Mouse (Mus musculus) limb, embryonic 12.5 days (tissue): ENCODE data around the gene Sox5. TPM values are rescaled to one million over a fixed set of nuclear protein-coding genes. Genes with fewer than 3 reads are reported as not detected.
A peak's percentile ranks its signal among the peaks of the same experiment; 100 is the strongest.

Experiments used
- ATAC-seq: fragments of 200-750 bp; cut with Nextera tagmentation; 2 replicates; pipeline ENCODE4 v1.8.0; 2017; ENCODE audit warnings: low read depth, moderate TSS enrichment; ENCODE audit not compliant: insufficient number of reproducible peaks, insufficient read depth, low FRiP score, low TSS enrichment
- H3K27ac ChIP-seq: fragments of 300-500 bp; sonication (generic); 2 replicates; pipeline ENCODE4 v1.5.1; 2016; ENCODE audit warnings: mild to moderate bottlenecking, moderate library complexity
- H3K27me3 ChIP-seq: fragments of 300-500 bp; sonication (generic); 2 replicates; pipeline ENCODE4 v1.6.1; 2016; ENCODE audit warnings: mild to moderate bottlenecking, moderate library complexity
- H3K36me3 ChIP-seq: fragments of 300-500 bp; sonication (generic); 2 replicates; pipeline ENCODE4 v1.6.1; 2016; ENCODE audit warnings: mild to moderate bottlenecking, moderate library complexity
- H3K4me1 ChIP-seq: fragments of 300-500 bp; sonication (generic); replicated peaks from 2 replicates; pipeline ENCODE4 v1.6.1; 2016
- H3K4me2 ChIP-seq: fragments of 300-500 bp; sonication (generic); 2 replicates; pipeline ENCODE4 v1.6.1; 2016; ENCODE audit warnings: mild to moderate bottlenecking, moderate library complexity
- H3K4me3 ChIP-seq: fragments of 300-500 bp; sonication (generic); replicated peaks from 2 replicates; pipeline ENCODE4 v1.5.1; 2016; ENCODE audit warnings: mild to moderate bottlenecking
- H3K9ac ChIP-seq: fragments of 300-500 bp; sonication (generic); replicated peaks from 2 replicates; pipeline ENCODE4 v1.6.1; 2016; ENCODE audit warnings: mild to moderate bottlenecking, moderate library complexity
- H3K9me3 ChIP-seq: fragments of 300-500 bp; sonication (generic); 2 replicates; pipeline ENCODE4 v1.6.1; 2016; ENCODE audit warnings: mild to moderate bottlenecking, moderate library complexity
- WGBS: fragments of 180-500 bp; shearing (Covaris S2); methylation state at CpG from one replicate; pipeline ENCODE4 v1.1.7; 2016; 5-methylcytosine and 5-hydroxymethylcytosine counted together
- polyA plus RNA-seq: library from polyadenylated mRNA; unstranded; fragments of >200 nt; fragmentation: Nextera tagmentation; extraction: Ambion mirVana; gene quantifications from 2 replicates; pipeline ENCODE4 v1.2.1, GENCODE M21; 2016

Sox5 gene
- polyA plus RNA-seq, 1 experiment from 2014 or later = 96.1 TPM

GRCm38 (mm10) chr6:144271326-144271725, 510.5 kb downstream of the Sox5 start:
- H3K36me3 ChIP-seq = no peaks in the 10 kb centered on the region
- no peak for ATAC-seq
- WGBS = 90% methylated on average over 2 of the region's 2 CpGs

DNA sequence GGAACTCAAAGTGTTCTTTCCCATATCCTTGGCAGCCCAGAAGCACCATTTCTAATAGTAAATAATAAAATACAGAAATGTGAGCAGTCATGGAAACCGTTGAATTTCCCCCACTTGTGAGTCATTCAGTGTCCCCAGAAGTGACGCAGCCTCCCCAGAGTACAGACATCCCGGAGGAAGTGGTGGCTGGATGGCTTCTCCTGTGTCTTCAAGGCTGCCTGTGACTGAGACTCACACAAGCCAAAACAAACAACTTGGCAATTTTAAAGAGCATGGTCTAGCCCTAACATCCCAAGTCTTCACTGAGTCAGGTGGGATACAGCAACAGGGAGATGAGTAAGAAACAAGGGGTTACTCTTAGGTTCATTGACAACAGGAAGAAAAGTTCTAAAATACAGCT, 511.5 kb downstream of the Sox5 start:
- no peak overlapping the region for H3K4me3 ChIP-seq
- no peak overlapping the region for H3K9ac ChIP-seq
- H3K4me2 ChIP-seq = no peak overlapping the region
- no peaks in the 10 kb centered on the region for H3K36me3 ChIP-seq
- H3K4me1 ChIP-seq = peaks cover 18% of the 10 kb centered on the region
- no peak overlapping the region for H3K27ac ChIP-seq
- H3K27me3 ChIP-seq = no peaks in the 10 kb centered on the region
- ATAC-seq = no peak
- H3K9me3 ChIP-seq = no peaks in the 10 kb centered on the region
- WGBS = 83% methylated on average over 3 of the region's 3 CpGs

More at GRCm38 (mm10) chr6:144271326-144271725, 510.5 kb downstream of the Sox5 start:
- Histone ChIP-seq H3K27ac (no peak overlapping the region), H3K9ac (no peak overlapping the region), H3K4me2 (no peak overlapping the region), H3K27me3 (no peaks in the 10 kb centered on the region), H3K9me3 (no peaks in the 10 kb centered on the region), H3K4me3 (no peak overlapping the region), H3K4me1 (peaks cover 13% of the 10 kb centered on the region)

- peaks cover 25% of the 10 kb centered on the region for H3K4me1 ChIP-seq
- 51% methylated on average over 4 of the region's 4 CpGs for WGBS
- no peak overlapping the region for H3K27ac ChIP-seq
- ATAC-seq = no peak
- H3K9ac ChIP-seq = no peak overlapping the region
- H3K4me3 ChIP-seq = no peak overlapping the region
- no peaks in the 10 kb centered on the region for H3K27me3 ChIP-seq
- H3K36me3 ChIP-seq = no peaks in the 10 kb centered on the region
- no peak overlapping the region for H3K4me2 ChIP-seq
- H3K9me3 ChIP-seq = no peaks in the 10 kb centered on the region
Measured at GRCm38 (mm10) chr6:144269666-144270065, 512.1 kb downstream of the Sox5 start.

- Histone ChIP-seq H3K4me1 (peaks cover 29% of the 10 kb centered on the region), H3K27me3 (no peaks in the 10 kb centered on the region), H3K27ac (peak overlapping the region; percentile 95), H3K4me3 (no peak overlapping the region), H3K9ac (no peak overlapping the region), H3K4me2 (no peak overlapping the region), H3K9me3 (no peaks in the 10 kb centered on the region), H3K36me3 (no peaks in the 10 kb centered on the region)
- 82% methylated on average over 5 of the region's 5 CpGs for WGBS
- ATAC-seq = no peak
Measured at GRCm38 (mm10) chr6:144265752-144266151, 516.0 kb downstream of the Sox5 start.

DNA sequence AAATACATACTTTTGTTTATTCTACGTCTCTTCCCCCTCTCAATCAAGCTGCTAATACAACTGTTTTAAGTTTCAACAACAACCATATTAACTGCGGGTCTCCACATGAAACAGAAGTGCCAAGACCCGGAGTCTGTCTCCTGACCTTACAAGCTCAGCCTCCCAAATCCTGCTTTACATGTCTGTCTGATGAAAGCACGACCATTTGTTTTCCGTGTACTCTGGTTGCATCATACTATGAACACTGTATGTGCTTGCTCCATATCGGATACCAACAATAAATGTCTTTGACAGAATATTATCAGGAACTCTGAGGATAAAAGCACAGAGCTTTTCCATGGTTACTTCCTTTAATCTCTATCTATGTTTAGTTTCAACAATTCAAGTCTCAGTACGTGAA, 516.8 kb downstream of the Sox5 start:
- no peaks in the 10 kb centered on the region for H3K27me3 ChIP-seq
- H3K9ac ChIP-seq = no peak overlapping the region
- no peaks in the 10 kb centered on the region for H3K9me3 ChIP-seq
- no peak for ATAC-seq
- H3K36me3 ChIP-seq = no peaks in the 10 kb centered on the region
- H3K4me2 ChIP-seq = peak overlapping the region; percentile 44; the same call in 1 of the 2 replicates
- H3K4me3 ChIP-seq = no peak overlapping the region
- peak overlapping the region; percentile 95 for H3K27ac ChIP-seq
- H3K4me1 ChIP-seq = peaks cover 29% of the 10 kb centered on the region
- WGBS = 39% methylated on average over 7 of the region's 7 CpGs

DNA sequence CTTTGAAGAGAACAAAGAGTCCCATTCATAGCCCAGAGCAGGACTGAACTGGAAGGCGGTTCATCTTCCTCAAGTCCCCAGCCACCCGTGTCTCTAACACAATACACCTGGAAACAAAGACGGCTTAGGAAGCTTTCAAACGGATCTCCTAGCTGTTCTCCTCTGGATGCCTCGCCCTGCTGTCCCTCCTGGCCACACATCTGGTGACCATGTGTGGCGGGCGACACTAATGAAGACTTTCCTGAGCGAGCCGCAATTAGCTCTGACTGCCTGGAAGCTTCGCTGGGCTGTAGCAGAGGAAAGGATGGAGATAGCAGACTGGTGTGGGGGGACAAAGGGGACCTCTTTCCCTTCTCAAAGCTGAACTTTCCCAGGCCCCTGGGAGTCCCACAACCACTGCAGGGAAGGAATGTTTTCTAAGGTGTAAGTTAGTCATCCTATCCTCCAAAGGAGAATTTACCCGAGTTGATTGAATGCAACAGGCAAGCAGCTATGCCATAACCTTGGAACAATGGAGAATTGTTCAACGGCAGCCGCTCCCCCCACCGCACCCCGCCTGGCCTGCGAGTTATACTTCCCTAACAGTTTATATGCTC, 517.4 kb downstream of the Sox5 start:
- Histone ChIP-seq H3K9me3 (no peaks in the 10 kb centered on the region), H3K9ac (no peak overlapping the region), H3K27ac (peak overlapping the region; percentile 95), H3K4me3 (no peak overlapping the region), H3K27me3 (no peaks in the 10 kb centered on the region), H3K36me3 (no peaks in the 10 kb centered on the region), H3K4me1 (peaks cover 24% of the 10 kb centered on the region), H3K4me2 (peak overlapping the region; percentile 44)
- peak; percentile 79 for ATAC-seq
- 16% methylated on average over 16 of the region's 16 CpGs for WGBS

DNA sequence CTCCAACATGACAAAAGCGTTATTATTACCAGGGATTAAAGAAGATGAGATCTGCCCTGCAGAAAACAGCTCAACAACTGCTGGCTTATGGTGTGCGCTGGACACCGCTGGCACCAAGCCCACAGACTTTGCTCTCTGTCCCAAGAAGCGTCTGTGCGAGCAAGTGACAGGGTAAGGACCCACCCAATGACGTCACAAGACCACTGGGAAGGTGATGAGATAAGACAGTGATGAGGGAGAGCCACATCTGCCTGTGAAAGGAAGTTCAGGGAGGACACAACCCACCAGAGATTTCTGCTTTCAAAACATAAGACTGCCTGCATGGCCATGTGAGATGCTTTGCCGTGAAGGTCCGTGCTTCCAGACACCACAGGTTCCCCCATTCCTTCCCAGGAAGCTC, 525.3 kb downstream of the Sox5 start:
- 90% methylated on average over 8 of the region's 8 CpGs for WGBS
- Histone ChIP-seq H3K9me3 (no peaks in the 10 kb centered on the region), H3K9ac (no peak overlapping the region), H3K27ac (no peak overlapping the region), H3K27me3 (no peaks in the 10 kb centered on the region), H3K4me2 (no peak overlapping the region), H3K4me3 (no peak overlapping the region), H3K4me1 (no peaks in the 10 kb centered on the region; the same call in 1 of the 2 replicates), H3K36me3 (no peaks in the 10 kb centered on the region)
- no peak for ATAC-seq

- Histone ChIP-seq H3K27me3 (no peaks in the 10 kb centered on the region), H3K4me2 (no peak overlapping the region), H3K4me3 (no peak overlapping the region), H3K36me3 (no peaks in the 10 kb centered on the region), H3K4me1 (peaks cover 10% of the 10 kb centered on the region), H3K27ac (no peak overlapping the region), H3K9ac (no peak overlapping the region), H3K9me3 (no peaks in the 10 kb centered on the region)
- no peak for ATAC-seq
- WGBS = 61% methylated on average over 7 of the region's 7 CpGs
Measured at GRCm38 (mm10) chr6:144252191-144252718, 529.5 kb downstream of the Sox5 start.

DNA sequence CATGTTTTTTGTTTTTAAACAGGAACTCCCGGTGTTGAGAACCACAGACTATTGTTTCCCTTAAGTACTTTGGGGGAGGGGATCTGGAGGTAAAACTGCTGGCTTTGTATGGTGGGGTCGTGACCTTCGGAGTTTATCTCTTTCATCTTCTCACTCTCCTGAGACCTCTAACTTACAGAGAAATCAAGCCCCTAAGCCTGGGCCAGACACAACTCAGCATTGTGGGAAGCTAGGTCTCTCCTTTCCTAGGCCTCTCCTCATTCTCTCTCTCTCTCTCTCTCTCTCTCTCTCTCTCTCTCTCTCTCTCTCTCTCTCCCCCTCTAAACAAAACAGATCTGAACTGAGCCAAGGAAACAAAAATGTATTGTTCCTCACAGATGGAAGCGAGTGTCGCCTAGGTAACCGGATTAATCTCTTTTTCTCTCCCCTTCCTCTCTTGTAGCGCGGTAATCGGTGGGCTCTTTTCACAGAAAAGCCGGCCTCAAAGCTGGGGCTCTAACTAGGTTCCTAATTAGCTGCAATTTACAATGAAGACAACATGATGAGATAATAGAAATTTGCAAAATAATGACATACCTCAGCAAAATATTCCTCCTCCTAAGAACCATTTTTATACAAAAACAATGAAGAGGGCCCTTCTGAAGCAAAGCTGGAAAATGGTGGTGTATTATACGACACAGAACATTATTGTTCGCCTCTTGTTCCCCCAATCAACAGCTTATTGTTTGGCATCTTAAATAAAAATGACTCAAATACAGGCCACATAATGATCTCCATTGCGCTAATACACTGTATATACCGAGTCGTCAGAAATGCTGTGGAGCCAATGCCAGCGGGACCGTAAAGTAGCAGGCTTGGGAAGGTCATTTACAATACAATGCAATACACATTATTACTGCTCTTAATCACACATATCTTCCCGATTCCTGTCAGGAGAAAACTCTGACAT, 530.3 kb downstream of the Sox5 start:
- 44% methylated on average over 18 of the region's 18 CpGs for WGBS
- ATAC-seq = no peak
- no peaks in the 10 kb centered on the region for H3K27me3 ChIP-seq
- H3K4me3 ChIP-seq = no peak overlapping the region
- no peak overlapping the region for H3K9ac ChIP-seq
- H3K27ac ChIP-seq = no peak overlapping the region
- H3K4me1 ChIP-seq = peaks cover 10% of the 10 kb centered on the region
- no peak overlapping the region for H3K4me2 ChIP-seq
- no peaks in the 10 kb centered on the region for H3K9me3 ChIP-seq
- no peaks in the 10 kb centered on the region for H3K36me3 ChIP-seq

DNA sequence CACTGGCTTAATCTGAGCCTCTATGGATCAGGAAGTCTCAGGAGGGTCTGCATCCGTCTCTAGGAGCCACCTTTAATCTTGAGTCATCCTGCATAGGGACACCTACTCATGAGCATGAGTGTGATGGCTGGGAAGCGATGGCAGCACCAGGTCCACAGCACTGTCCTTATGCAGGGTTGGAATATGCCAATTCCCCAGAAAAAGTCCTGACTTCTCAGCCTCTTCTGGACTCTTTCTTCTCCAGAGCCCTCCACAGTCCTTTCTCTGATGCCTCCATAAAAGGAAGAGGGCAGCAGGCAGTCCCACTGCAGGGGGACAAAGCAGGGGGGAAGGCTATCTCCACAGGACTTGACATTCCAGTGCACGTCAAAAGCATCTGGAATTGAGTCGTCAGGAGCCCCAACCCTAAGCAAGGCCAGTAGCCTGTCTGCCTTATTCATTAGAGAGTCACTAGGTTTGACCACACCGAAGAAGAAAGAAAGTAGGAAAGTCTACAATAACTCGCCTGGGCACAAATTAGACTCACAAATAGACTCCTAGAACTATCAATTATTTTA, 531.1 kb downstream of the Sox5 start:
- no peak overlapping the region for H3K9ac ChIP-seq
- 0 out of 2 replicates have a peak overlapping the region, but pooled peaks have one; percentile 50 for H3K27ac ChIP-seq
- H3K4me2 ChIP-seq = no peak overlapping the region
- H3K27me3 ChIP-seq = no peaks in the 10 kb centered on the region
- no peaks in the 10 kb centered on the region for H3K9me3 ChIP-seq
- H3K4me1 ChIP-seq = peaks cover 10% of the 10 kb centered on the region
- ATAC-seq = no peak
- H3K36me3 ChIP-seq = no peaks in the 10 kb centered on the region
- H3K4me3 ChIP-seq = no peak overlapping the region
- WGBS = 43% methylated on average over 6 of the region's 6 CpGs

- no peaks in the 10 kb centered on the region for H3K36me3 ChIP-seq
- H3K9me3 ChIP-seq = 0 out of 2 replicates have a peak, but pooled peaks cover under 1% of the 10 kb centered on the region
- WGBS = 54% methylated on average over 11 of the region's 11 CpGs
- H3K27me3 ChIP-seq = no peaks in the 10 kb centered on the region
- no peak for ATAC-seq
- no peaks in the 10 kb centered on the region for H3K4me1 ChIP-seq
- H3K9ac ChIP-seq = no peak overlapping the region
- no peak overlapping the region for H3K27ac ChIP-seq
- H3K4me2 ChIP-seq = no peak overlapping the region
- no peak overlapping the region for H3K4me3 ChIP-seq
Measured at GRCm38 (mm10) chr6:144236581-144236980, 545.2 kb downstream of the Sox5 start.
